Mouse (Mus musculus) forebrain, embryonic 11.5 days (tissue): Measurements from ENCODE around the gene Tigit. TPM values are rescaled to one million over a fixed set of nuclear protein-coding genes. Genes with fewer than 3 reads are reported as not detected.

Source experiments
- ATAC-seq: fragments of 200-750 bp; cut with Nextera tagmentation; replicated peaks from 2 replicates; pipeline ENCODE4 v1.8.0; 2017; ENCODE audit warnings: moderate TSS enrichment; ENCODE audit not compliant: low FRiP score
- DNase-seq: peaks from one replicate; pipeline ENCODE4 v3.0.0-alpha.2; 2017; ENCODE audit warnings: low spot score
- H3K27ac ChIP-seq: fragments of 300-500 bp; sonication (generic); 2 replicates; pipeline ENCODE4 v1.5.1; 2014; ENCODE audit warnings: low read depth, low read length
- H3K27me3 ChIP-seq: fragments of 300-500 bp; sonication (generic); 2 replicates; pipeline ENCODE4 v1.6.1; 2014; ENCODE audit warnings: mild to moderate bottlenecking, low read length, mixed read lengths; ENCODE audit not compliant: control insufficient read depth, insufficient read depth
- H3K36me3 ChIP-seq: fragments of 300-500 bp; sonication (generic); 2 replicates; pipeline ENCODE4 v1.6.1; 2014; ENCODE audit warnings: mild to moderate bottlenecking, low read length, moderate library complexity, mixed read lengths; ENCODE audit not compliant: control insufficient read depth, insufficient read depth
- H3K4me1 ChIP-seq: fragments of 300-500 bp; sonication (generic); replicated peaks from 2 replicates; pipeline ENCODE4 v1.6.1; 2014; ENCODE audit warnings: low read length, mixed read lengths; ENCODE audit not compliant: control insufficient read depth, insufficient read depth
- H3K4me2 ChIP-seq: fragments of 300-500 bp; sonication (generic); 2 replicates; pipeline ENCODE4 v1.6.1; 2014; ENCODE audit warnings: low read depth, mild to moderate bottlenecking, low read length, moderate library complexity, mixed read lengths; ENCODE audit not compliant: severe bottlenecking
- H3K4me3 ChIP-seq: fragments of 300-500 bp; sonication (generic); 2 replicates; pipeline ENCODE4 v1.5.1; 2014; ENCODE audit warnings: low read depth, low read length
- H3K9ac ChIP-seq: fragments of 300-500 bp; sonication (generic); 2 replicates; pipeline ENCODE4 v1.6.1; 2014; ENCODE audit warnings: low read length
- H3K9me3 ChIP-seq: fragments of 300-500 bp; sonication (generic); 2 replicates; pipeline ENCODE4 v1.6.1; 2016; ENCODE audit warnings: low read length, mixed read lengths; ENCODE audit not compliant: control insufficient read depth
- WGBS: fragments of 180-500 bp; shearing (Covaris S2); extraction: QIAGEN DNeasy Blood & Tissue Kit; methylation state at CpG from one replicate; pipeline ENCODE4 v1.1.7; 2014; 5-methylcytosine and 5-hydroxymethylcytosine counted together
- polyA plus RNA-seq: library from polyadenylated mRNA; unstranded; fragments of >200 nt; fragmentation: Nextera tagmentation; extraction: Ambion mirVana; gene quantifications from 2 replicates; pipeline ENCODE4 v1.2.1, GENCODE M21; 2014

Tigit gene
- polyA plus RNA-seq, 1 experiment from 2014 or later: not detected

DNA sequence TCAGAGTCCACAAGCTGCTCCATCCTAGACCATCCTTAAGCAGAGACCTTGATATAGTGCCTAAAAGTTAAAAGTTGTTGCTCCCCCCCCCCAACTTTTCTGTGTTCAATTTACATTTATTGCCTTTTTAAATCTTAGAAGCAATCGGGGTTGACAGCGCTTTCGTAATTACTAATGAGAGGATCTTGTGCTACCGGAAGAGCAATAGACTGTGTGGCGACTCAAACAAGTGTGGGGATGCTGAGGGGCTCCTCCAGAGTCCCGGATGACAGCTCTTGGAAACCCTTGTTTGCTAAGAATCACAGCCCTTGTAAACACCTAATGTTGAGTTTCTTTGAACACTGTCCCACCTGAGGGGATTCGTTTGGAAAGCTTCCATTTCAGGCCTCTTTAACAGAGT is 29.9 kb downstream of the Tigit start:
- H3K4me1 ChIP-seq: no peaks in the 10 kb centered on the region
- DNase-seq: no peak
- WGBS: 93% methylated on average over 7 of the region's 7 CpGs
- H3K4me2 ChIP-seq: no peak overlapping the region
- no peak for ATAC-seq
- H3K9me3 ChIP-seq: no peaks in the 10 kb centered on the region
- H3K4me3 ChIP-seq: no peak overlapping the region
- no peaks in the 10 kb centered on the region for H3K36me3 ChIP-seq
- no peak overlapping the region for H3K27ac ChIP-seq
- H3K27me3 ChIP-seq: no peaks in the 10 kb centered on the region
- H3K9ac ChIP-seq: no peak overlapping the region

DNA sequence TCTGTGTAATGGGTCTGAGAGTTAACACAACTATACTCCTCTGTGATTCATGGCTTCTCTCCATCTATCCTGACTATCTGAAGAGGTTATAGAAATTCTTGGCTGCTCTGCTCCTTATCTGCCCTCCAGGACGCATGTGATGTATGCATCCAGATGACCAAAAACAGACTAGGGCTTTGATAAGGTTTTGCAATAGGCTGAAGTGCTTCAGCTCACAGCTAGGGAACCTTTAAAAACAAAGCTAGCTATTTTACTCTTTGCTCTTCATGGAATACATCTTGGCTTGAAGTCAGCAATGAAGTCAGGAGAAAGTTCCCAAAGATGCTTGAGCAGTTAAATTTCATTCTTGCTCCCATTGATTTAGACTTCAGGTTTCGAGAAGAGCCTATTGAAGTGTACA is 32.2 kb downstream of the Tigit start:
- ATAC-seq (no peak), DNase-seq (no peak)
- Histone ChIP-seq H3K27me3 (no peaks in the 10 kb centered on the region), H3K9ac (no peak overlapping the region), H3K4me1 (no peaks in the 10 kb centered on the region), H3K36me3 (no peaks in the 10 kb centered on the region), H3K27ac (no peak overlapping the region), H3K4me2 (no peak overlapping the region), H3K4me3 (no peak overlapping the region), H3K9me3 (no peaks in the 10 kb centered on the region)
- WGBS: 90% methylated on average over 2 of the region's 2 CpGs

DNA sequence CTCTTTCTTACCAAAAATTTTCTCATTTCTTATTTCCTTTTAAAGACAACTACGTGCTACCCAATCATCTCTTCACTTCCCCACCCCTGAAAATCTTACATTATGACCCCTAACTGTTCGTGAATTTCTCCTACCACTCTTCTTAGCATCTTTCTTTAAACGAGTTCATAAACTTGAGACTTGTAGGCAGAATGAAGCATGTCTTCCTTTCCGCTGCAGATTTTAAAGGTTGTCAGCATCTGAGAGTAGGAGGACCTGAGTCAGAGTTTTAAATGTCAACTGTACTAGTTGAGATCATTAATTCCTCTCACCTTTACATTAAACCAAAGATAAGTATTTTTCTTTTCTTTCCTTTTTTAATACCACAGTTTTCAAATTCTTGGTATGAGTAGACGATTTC is 35.3 kb downstream of the Tigit start:
- DNase-seq (no peak), ATAC-seq (no peak)
- no peak overlapping the region for H3K4me2 ChIP-seq

DNA sequence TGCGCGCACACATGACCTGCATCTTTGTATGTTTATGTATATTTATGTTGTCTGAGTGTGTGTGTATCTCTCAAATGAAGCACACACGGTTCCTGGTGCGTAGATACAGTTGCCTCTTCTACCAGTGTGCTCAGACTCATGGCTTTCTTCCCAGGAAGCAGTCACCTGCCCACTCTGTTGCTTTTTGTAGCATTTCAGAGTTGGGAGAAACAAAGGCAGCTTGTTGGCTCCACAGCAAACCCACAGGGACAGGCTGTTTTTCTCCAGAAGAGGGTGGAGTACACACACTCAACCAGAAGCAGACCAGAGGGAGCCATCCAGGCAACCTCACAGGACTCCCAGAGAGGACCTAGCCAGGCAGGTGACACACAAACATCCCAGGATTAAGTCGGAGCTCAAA is 38.0 kb downstream of the Tigit start:
- no peak for ATAC-seq
- no peak overlapping the region for H3K9ac ChIP-seq
- H3K4me3 ChIP-seq: no peak overlapping the region
- WGBS: 86% methylated on average over 5 of the region's 5 CpGs
- no peaks in the 10 kb centered on the region for H3K36me3 ChIP-seq
- DNase-seq: no peak
- no peaks in the 10 kb centered on the region for H3K9me3 ChIP-seq
- no peak overlapping the region for H3K27ac ChIP-seq
- H3K4me1 ChIP-seq: peaks cover 16% of the 10 kb centered on the region; the same call in 1 of the 2 replicates
- H3K4me2 ChIP-seq: no peak overlapping the region
- no peaks in the 10 kb centered on the region for H3K27me3 ChIP-seq

More for the DNA sequence above, 35.3 kb downstream of the Tigit start:
- Histone ChIP-seq H3K4me1 (0 out of 2 replicates have a peak, but pooled peaks cover 5% of the 10 kb centered on the region), H3K27me3 (no peaks in the 10 kb centered on the region), H3K27ac (no peak overlapping the region), H3K36me3 (no peaks in the 10 kb centered on the region), H3K9me3 (no peaks in the 10 kb centered on the region), H3K9ac (no peak overlapping the region), H3K4me3 (no peak overlapping the region)
- 94% methylated on average over 5 of the region's 5 CpGs for WGBS

DNA sequence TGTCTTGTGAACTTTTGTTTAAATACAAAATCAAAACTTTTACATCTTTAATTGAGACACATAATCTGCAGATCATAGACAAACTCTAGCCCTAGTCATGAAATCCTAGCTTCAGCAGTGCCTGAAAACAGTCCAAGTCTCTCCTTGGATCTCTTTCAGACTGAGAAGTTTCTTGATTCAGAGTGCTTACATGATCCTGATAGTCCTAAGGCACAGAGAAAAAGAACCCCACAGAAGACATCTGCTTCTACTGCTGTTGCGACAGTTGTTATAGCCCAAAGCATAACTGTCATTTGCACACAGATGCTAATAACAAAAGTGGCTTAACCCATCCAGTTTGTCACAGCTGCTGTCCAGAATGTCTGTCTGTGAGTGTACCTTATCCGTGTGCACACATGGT is 38.7 kb downstream of the Tigit start:
- no peaks in the 10 kb centered on the region for H3K9me3 ChIP-seq

DNA sequence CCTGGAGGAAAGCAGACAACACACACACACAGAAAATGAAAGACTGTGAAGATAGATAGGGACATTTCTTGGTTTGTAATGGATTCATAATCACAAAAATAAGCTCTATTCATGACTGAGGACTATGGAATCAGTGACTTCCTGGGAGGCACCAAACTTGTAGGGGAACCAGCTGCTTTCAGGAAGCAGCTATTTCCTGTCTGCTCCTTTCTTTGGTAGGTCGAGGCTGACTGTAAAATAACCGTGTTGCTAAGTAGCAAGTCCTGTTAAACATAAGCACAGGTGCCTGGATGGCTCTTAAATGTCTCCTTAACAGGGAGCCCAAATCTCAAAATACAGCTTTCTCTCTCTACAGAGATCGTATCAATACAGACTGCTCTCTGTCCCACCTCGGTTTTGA is 39.1 kb downstream of the Tigit start:
- no peak overlapping the region for H3K4me2 ChIP-seq
- no peaks in the 10 kb centered on the region for H3K27me3 ChIP-seq
- ATAC-seq (no peak), DNase-seq (no peak)
- no peak overlapping the region; the same call in 1 of the 2 replicates for H3K27ac ChIP-seq
- H3K36me3 ChIP-seq: no peaks in the 10 kb centered on the region
- 89% methylated on average over 4 of the region's 4 CpGs for WGBS
- no peak overlapping the region for H3K4me3 ChIP-seq
- H3K9me3 ChIP-seq: no peaks in the 10 kb centered on the region
- H3K9ac ChIP-seq: no peak overlapping the region
- H3K4me1 ChIP-seq: peaks cover 19% of the 10 kb centered on the region; the same call in 1 of the 2 replicates

More for the DNA sequence above, 38.7 kb downstream of the Tigit start:
- DNase-seq (no peak), ATAC-seq (no peak)
- Histone ChIP-seq H3K4me2 (no peak overlapping the region), H3K4me1 (peaks cover 18% of the 10 kb centered on the region; the same call in 1 of the 2 replicates), H3K27ac (no peak overlapping the region), H3K36me3 (no peaks in the 10 kb centered on the region), H3K4me3 (no peak overlapping the region), H3K9ac (no peak overlapping the region), H3K27me3 (no peaks in the 10 kb centered on the region)
- 86% methylated on average over 2 of the region's 2 CpGs for WGBS

DNA sequence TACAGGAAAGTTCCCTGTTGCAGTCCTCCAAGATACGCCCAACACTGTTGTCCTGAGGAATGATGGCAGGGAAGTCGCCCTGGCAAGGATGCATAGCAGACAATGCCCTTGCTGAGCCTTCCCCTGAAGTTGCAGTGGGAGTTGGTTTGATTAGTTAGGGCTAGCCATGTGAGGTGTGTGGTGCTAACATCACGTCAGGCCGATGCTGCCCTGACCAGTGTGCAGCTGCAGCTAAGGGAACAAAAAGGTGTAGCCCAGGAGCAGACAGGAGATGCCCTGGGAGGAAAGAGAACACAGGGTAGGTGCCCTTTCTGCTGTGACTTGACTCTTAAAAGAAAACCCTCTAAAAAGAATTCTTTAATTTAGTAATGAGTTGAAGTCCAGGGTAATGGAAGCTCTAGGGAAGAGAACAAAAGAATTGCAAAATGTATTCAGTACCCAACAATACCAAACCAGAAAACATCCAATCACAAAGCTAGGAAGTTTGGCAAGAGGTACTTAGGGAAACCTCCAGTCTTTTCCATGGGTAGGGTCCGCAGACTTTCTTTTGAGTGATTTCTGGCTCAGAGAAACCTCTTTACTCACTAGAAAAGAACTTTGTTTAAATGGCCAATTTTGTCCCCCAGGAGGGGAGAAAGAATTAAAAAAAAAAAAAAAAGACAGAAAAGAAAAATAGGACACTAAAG is 40.5 kb downstream of the Tigit start:
- ATAC-seq: peak; percentile 77
- WGBS: 29% methylated on average over 5 of the region's 5 CpGs

DNA sequence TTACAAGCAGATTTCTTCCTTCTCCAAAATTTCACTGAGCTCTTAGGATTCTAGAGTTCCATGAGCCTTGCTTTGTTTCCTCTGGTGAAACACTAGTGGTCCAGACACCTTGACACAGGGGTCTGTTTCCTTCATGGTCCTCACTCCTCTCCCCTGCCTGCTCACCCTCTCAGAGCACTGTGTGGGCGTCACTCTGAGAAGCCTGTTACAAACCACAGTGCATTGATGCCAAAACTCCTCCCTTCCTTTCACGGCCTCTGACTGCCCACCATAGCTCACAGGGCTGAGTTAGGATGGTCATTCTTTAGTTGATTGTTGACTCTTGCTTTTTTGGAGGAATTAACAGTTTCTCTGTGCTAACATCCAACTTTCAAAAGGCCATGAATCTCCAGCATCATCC is 43.6 kb downstream of the Tigit start:
- no peaks in the 10 kb centered on the region for H3K9me3 ChIP-seq
- no peaks in the 10 kb centered on the region for H3K27me3 ChIP-seq
- H3K9ac ChIP-seq: no peak overlapping the region
- H3K27ac ChIP-seq: no peak overlapping the region; the same call in 1 of the 2 replicates
- H3K36me3 ChIP-seq: no peaks in the 10 kb centered on the region; the same call in 1 of the 2 replicates
- DNase-seq (no peak), ATAC-seq (0 out of 2 replicates have a peak, but pooled peaks have one; percentile 32)
- H3K4me1 ChIP-seq: peaks cover 22% of the 10 kb centered on the region; the same call in 1 of the 2 replicates
- 11% methylated on average over 2 of the region's 2 CpGs for WGBS
- H3K4me3 ChIP-seq: no peak overlapping the region
- no peak overlapping the region for H3K4me2 ChIP-seq

More for the DNA sequence above, 40.5 kb downstream of the Tigit start:
- H3K9ac ChIP-seq: 0 out of 2 replicates have a peak overlapping the region, but pooled peaks have one; percentile 9
- no peaks in the 10 kb centered on the region for H3K27me3 ChIP-seq
- H3K36me3 ChIP-seq: no peaks in the 10 kb centered on the region; the same call in 1 of the 2 replicates
- peak overlapping the region; percentile 76 for H3K27ac ChIP-seq
- H3K4me1 ChIP-seq: peaks cover 22% of the 10 kb centered on the region; the same call in 1 of the 2 replicates
- no peak overlapping the region for H3K4me2 ChIP-seq
- no peaks in the 10 kb centered on the region for H3K9me3 ChIP-seq
- H3K4me3 ChIP-seq: no peak overlapping the region
- DNase-seq: no peak
